Mouse (Mus musculus) embryonic fibroblast, embryonic 13.5 days (primary cell): Measurements from ENCODE around the gene Atf5.

Experiments used
- CTCF ChIP-seq: IDR thresholded peaks from 2 replicates; pipeline ENCODE4 v1.5.1; 2011; ENCODE audit warnings: mild to moderate bottlenecking, control low read depth, low read length, moderate library complexity, borderline replicate concordance; ENCODE audit not compliant: insufficient read depth
- POLR2A ChIP-seq: IDR thresholded peaks from 2 replicates; pipeline ENCODE4 v1.6.1; 2011; ENCODE audit warnings: low read depth, mild to moderate bottlenecking, control low read depth, low read length, moderate library complexity

DNA sequence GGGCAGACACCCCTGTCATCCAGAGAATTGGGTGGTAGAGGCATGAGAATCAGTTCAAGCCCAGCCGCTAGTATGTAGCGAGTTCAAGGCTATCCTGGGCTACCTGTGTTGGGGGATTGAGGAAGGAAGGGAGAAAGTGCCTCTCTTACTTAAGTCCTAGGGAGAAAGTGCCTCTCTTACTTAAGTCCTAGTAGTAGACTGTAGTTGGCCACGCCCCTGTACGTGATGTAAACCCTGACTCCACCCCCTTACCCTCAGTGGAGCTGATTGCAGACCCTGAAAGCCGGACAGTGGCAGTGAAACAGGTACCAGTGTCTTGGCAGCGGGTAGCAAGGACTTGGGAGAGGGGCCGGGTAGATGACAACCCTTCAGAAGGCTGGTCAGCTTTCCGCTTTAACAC, 41.4 kb upstream of the Atf5 start:
- TF ChIP-seq CTCF (no peak), POLR2A (peak; percentile 78)
